Mouse (Mus musculus) heart, adult 2 months (tissue): ENCODE measurements around the gene Aldh3b2.
"Not testable (repeated sequence)": the region's sequence is repeated elsewhere in the genome, so short reads cannot be mapped to it uniquely, and the experiment has no call there.

Experiments
- CTCF ChIP-seq: fragments of 200-600 bp; IDR thresholded peaks from 2 replicates; pipeline ENCODE4 v1.8.1; 2022; ENCODE audit warnings: antibody characterized with exemption, mild to moderate bottlenecking, moderate library complexity
- EP300 ChIP-seq: fragments of 200-500 bp; IDR thresholded peaks from 2 replicates; pipeline ENCODE4 v1.6.1; 2011; ENCODE audit warnings: low read depth, low read length, control low read depth; ENCODE audit not compliant: insufficient read depth
- POLR2A ChIP-seq: fragments of 200-500 bp; IDR thresholded peaks from 2 replicates; pipeline ENCODE4 v1.6.1; 2011; ENCODE audit warnings: mild to moderate bottlenecking, low read depth, low read length, control low read depth; ENCODE audit not compliant: insufficient read depth

DNA sequence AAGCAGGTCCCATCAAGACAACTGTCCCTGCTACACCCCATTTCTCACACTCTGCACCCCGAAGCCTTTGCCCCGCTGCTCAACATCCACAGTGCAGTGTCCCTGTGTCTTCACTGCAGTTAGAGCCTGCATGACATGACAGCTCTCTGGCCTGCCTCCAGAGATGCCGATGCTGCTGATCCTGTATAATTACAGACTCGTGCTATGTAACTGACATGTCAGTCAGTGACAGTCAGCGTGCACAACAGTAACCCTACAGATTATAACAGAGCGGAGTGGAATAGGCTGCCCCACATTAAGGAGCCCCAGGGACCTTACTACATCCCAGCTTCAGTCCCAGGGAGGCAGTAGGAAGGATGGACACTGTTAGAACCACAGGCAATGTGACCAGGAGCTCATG lies 10.3 kb upstream of the Aldh3b2 start:
- not testable (repeated sequence) for TF ChIP-seq EP300, CTCF, POLR2A
